Mouse (Mus musculus) stomach, postnatal 0 days (tissue): ENCODE results near the gene L3mbtl3.

Source experiments
- CTCF ChIP-seq: IDR thresholded peaks from 2 replicates; pipeline ENCODE4 v1.5.1; 2016; ENCODE audit warnings: antibody characterized with exemption, low read depth, mild to moderate bottlenecking, moderate library complexity
- EP300 ChIP-seq: optimal IDR thresholded peaks from 2 replicates; pipeline ENCODE3; 2016; ENCODE audit warnings: antibody characterized with exemption

GRCm38 (mm10) chr10:26358231-26358630 is 17.5 kb downstream of the L3mbtl3 start:
- no peak for TF ChIP-seq CTCF
- TF ChIP-seq EP300: no peak
